Mouse (Mus musculus) adrenal gland, postnatal 14 days (tissue): ENCODE measurements around the gene Gm43517. TPM values are rescaled to one million over a fixed set of nuclear protein-coding genes. Genes with fewer than 3 reads are reported as not detected.

Experiments used
- DNase-seq: peaks from one replicate; pipeline ENCODE4 v3.0.0; 2021; ENCODE audit warnings: mixed read lengths
- long read RNA-seq, 2 experiments: library from polyadenylated mRNA; stranded (forward); transcript quantifications; one replicate each; pipeline ENCODE4 v2.0.0; 2021
- total RNA-seq: library from RNA; stranded (reverse); gene quantifications from 2 replicates; pipeline ENCODE4 v1.2.3, GENCODE M21; 2021

Gm43517 gene
- total RNA-seq, result not detected in 2 replicates
- long read RNA-seq, experiment 1, result 0 reads
- long read RNA-seq, experiment 2, result 0 reads

DNA sequence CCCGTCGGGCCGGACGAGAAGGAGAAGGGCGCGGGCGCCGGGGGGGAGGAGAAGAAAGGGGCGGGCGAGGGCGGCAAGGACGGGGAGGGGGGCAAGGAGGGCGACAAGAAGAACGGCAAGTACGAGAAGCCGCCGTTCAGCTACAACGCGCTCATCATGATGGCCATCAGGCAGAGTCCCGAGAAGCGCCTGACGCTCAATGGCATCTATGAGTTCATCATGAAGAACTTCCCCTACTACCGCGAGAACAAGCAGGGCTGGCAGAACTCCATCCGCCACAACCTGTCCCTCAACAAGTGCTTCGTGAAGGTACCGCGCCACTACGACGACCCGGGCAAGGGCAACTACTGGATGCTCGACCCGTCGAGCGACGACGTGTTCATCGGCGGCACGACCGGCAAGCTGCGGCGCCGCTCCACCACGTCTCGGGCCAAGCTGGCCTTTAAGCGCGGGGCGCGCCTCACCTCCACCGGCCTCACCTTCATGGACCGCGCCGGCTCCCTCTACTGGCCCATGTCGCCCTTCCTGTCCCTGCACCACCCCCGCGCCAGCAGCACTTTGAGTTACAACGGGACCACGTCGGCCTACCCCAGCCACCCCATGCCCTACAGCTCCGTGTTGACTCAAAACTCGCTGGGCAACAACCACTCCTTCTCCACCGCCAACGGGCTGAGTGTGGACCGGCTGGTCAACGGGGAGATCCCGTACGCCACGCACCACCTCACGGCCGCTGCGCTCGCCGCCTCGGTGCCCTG, at the start of gene Gm43517:
Gene Gm43517 (plus strand): TSS at position 299 of the 755 bp plus-strand sequence.
- no peak for DNase-seq

DNA sequence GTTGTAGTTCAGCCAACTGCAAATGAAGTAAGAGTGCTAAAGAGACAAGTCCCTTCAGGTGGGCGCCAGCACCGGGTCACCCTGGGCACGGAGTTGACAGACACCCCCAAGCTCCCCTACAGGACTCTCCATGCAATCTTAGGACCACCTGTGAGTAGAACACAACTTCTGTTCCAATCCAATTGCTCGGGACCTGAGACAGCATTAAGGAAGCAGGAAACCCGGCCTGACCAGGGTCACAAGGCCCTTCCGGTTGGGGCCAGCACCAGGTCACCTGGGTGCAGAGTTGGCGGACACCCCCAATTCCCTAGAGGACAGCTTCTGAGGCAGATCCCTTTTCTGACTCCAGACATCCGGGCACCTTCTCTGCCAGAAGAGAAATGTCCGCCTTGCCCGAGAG, 35.3 kb upstream of the Gm43517 start:
- no peak for DNase-seq

DNA sequence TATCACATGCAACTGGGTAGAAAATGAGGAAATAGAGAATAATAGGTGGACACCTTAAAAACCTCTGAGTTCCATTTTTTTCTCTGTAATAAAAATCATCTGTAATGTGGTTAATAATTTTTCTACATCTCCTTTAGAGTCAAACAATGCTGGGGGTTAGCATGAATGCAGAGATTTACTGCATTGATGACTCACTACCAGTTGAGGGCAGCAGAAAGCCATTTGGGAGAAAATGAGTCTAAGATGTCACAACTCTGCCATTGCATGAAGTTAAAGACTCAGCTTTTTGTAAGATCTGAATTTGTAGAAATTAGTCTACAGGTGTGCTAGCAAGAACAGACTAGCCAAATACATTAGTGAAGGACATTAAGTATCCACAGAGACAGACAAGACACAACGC, 16.0 kb upstream of the Gm43517 start:
- no peak for DNase-seq

DNA sequence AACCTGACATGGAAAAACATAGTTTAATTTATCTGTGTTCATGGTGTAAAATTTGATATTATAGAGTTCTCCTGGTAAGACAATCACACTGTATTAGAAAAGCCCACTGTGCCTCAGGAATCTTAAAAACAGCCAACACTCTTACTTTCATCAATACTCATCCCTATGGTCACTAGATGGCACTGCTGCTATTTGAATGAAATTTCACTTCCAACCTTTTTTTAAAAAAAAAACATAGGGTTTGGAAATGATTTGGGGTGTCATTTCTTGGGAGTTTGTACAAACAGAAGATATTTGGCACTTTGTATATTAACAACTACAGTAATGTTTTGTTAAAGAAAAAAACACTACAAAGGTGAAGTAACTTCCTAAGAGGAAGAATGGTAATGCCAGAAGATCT, 12.8 kb upstream of the Gm43517 start:
- no peak for DNase-seq

GRCm38 (mm10) chr12:49373176-49373575, 11.8 kb upstream of the Gm43517 start:
- no peak for DNase-seq

DNA sequence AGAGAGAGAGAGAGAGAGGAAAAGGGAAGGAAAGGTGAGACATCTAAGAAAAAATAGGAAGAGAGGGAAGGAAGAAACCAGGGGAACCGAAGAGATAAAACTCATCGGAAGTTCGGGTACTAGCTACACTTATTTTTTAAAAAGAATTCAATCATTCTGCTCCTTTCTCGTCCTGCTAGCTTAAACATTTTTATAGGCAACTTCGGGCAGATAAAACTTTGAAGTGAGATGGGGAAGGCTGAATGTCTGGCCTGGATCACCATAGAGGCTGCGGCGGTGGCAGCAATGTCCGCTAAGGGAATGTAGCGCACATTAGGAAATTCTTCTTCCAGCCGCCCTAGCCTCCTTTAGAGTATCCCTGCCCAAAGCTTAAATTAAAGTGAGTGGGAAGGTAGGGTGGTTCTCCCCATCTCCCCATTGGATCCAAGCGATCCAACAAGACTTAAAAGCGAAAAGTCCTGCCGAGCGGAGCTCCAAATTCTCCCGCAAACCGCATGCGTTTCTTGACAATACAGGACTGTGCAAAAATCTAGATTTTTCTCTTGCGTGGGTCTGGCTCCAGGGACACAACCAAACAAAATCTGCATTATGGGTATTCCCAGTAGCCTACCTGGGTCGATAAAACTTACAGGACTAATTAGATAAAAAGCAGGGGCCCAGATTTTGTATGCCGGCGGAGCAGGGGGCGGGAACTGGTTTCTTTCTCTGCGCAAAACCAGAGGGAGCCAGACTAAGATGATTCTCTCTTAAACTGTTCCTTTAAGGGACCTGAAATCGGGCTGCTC, 11.0 kb upstream of the Gm43517 start:
- no peak for DNase-seq

DNA sequence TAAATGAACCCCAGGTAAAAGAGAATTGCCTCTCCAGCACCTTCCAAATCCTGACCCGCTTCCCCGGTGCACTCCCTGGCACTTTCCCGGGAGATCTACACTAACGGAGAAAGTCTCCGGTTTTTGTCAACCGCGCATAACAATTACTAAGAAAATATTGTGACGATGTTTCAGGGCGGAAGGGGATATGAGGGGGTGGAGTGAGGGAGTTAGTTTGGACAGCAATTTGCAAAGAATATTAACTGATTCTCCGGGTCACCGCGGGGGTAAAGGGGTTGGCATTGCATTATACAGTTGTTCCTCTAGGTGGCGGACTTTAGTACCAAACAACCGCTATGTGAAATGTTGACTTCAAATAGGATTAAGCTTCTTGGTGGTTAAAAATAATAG, 10.4 kb upstream of the Gm43517 start:
- peak; percentile 28 for DNase-seq

DNA sequence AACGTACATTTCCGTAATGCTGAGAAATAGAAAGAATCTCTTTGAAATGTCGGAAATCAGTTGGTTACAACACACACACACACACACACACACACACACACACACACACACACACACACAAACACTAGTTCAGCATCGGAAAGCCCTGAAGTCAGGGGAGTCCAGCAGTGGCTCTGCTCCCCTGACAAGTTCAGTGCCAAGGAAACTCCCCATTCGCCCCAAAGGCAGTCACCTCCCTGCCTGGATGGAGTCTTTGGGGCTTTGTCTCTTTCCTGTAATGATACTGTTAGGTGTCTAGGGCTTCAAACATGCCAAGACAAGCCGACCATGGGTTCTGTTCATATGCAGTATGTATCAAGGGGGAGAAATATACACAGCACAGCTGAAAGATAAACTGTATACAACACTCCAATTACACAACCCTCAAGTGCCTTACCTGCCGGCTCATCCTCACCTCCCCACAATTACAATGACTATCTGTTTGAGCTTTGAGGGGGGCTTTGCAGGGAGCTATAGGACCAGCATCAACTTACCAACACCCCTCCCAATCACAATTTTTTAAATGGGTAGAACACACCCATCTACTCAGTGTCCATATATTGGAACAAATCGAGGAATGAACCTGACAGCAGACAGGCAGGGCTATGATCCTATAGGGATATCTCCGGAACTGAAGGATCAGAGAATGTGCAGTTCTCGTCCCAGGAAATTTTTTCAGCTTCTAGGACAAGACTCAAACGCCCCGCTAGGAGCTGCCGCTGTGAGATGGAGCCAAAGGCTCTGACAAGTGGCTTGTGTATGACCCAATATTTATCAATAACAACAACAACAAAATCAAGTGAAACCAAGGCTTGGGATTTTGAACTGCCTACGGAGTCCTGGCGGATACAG, 9.3 kb upstream of the Gm43517 start:
- no peak for DNase-seq

DNA sequence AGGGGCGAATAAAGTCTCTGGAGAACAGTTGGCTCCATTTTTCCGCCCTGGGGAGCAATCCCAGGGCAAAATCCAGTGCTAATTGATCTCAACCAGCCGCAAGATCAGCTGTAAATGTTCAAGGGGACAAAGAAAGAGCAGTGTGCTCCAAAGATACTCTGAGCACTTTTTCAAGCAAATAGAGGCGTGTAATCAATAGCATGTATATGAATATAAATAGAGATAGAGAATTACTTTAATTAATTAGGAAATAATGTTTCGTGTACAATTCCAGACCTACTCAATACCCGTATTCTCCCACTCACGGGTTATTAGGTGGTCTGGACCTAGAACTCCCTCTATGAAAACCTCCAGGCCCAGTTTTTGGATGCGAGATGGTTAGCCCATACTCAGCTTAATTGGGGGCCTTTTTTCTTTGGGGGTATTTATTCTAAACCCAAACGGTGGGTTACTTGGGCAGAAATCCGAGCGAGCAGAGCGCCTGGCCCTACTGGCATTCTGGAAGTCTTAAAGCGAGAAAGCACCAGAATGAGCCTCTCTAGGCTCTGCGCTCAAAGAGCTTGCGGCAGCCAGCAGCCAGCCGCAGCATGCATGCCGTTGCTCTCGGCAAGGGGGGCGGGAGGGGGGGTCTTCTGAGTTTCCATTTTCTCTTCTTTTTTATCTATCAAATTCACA, 8.5 kb upstream of the Gm43517 start:
- DNase-seq, result no peak

GRCm38 (mm10) chr12:49377281-49377970, 7.5 kb upstream of the Gm43517 start:
- no peak for DNase-seq

- DNase-seq, result no peak
Observed at GRCm38 (mm10) chr12:49378920-49379319, 6.1 kb upstream of the Gm43517 start.

GRCm38 (mm10) chr12:49379446-49379845, 5.5 kb upstream of the Gm43517 start:
- DNase-seq, result no peak

DNA sequence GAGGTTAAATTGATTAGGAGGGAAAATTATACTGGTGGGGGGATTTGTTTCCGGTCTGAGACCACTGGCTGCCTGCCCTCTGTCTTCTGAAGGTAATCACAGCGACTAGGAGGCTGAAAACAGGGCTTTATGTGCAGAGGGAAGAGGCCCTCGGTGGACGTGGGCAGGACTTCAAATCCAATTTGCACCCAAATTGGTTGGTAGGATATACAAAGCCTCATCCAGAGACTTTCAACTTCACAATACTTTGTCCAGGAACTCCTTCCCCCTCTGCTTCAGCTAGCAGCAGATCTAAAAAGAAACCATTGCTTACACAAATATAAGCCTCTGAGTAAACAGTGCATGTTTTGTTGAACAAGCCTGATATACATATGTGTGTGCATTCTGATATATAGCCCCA, 4.5 kb upstream of the Gm43517 start:
- no peak for DNase-seq

GRCm38 (mm10) chr12:49381031-49381525, 3.9 kb upstream of the Gm43517 start:
- DNase-seq, result no peak

DNA sequence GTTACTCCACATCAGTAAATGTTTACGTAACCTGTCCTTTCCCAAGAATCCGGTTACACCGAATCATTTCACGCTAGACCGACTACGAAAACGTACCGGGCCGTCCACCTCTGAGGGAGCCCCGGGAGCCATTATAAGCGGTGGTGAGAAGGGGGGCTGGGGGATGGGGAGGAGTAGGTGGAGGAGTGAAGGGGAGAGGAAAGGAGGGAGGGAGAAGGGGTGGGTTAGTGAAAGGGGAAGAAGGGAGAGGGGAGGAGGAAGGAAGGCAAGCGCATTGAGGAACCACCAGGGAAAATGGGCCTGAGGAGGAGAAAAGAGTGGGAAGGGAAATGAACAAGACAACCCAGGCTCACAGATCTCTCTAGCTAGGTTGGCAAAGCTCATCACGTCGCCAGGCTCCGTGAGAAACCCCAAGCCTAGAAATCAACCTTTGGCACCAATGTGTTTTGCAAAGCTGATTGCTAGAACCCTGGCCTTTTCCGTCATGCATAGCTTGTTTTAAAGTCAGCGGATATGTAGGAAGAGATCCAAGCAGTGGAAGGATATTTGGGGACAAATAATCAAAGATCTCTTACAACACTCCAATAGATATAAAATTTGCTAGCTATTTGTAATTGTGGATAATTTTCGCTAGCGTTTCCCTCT, 3.1 kb upstream of the Gm43517 start:
- no peak for DNase-seq

DNA sequence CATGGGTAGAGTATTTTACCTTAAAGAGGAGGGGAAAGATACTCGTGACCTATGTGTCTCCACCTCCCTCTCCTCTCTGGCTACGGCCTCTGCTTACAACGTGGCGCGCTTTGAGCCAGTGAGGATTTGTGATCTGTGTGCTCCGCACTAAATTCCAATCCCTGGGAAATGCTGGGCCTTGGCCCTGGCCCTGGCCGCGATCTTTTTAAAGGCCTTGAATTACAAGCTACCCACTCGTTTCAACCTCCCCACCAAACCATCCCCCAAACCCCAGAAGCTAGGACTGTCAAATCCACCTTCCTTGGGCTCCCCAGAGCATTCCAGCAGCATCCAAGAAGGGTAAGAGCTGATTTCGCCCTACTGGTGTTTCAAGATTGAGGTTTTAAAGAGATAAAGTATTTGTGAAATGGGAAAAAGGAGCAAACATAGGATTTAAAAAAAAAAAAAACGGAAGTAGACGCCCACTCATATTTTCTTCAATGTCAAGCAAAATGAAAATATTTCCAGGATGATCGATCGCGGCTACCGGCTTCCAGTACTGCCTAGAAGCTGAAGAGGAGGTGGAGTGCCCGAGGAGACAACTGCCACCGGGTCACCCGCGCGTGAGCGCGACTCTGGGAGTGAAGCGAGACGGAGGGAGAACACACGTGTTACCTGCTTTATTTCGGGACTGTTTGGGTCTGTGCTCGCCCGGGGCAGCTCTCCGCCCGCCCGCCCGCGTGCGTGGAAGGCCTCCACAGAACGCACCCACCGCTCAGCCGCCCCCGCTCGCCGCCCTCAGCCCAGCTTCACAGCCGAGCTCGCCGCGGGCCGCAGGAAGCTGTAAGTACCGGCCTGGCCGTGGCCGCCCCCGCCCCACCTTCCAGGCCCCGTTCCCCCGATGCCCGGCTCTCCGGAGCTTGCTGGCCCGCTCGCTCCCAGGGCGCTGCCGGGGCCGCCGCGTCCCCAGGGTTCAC, 2.1 kb upstream of the Gm43517 start, which contains the start of gene Foxg1:
Gene Foxg1 (plus strand): TSS at position 96 of the 956 bp plus-strand sequence.
- DNase-seq, result no peak

DNA sequence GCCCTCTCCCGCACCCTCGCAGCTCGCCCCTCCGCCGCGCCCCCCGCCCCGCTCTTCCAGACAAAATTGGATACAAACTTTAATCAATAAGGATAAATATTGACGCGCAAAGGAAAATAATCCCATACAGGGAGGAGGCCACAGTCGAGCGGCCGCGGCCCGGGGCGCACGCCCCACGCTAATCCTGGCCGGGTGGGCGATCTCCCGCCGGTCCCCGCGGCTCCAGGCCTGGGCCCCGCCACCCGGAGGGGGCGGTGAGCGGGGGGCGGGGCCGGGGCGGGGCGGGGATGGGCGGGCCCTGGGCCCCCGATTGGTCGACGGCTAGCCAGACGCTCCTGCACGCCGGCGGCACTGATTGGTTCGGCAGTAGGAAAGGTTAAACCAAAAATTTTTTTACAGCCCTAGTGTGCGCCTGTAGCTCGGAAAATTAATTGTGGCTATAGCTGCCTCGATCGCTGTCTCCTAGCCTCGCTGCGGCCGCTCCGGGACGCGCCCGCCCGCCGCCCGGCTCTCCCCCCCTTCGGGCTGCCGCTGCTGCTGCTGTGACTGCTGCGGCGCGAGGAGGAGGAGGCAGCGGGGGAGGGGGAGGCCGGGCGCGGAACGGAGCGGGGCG, 1.3 kb upstream of the Gm43517 start:
- DNase-seq, result peak; percentile 13

- peak; percentile 6 for DNase-seq
Observed at GRCm38 (mm10) chr12:49384295-49384875, 589 bp upstream of the Gm43517 start.

DNA sequence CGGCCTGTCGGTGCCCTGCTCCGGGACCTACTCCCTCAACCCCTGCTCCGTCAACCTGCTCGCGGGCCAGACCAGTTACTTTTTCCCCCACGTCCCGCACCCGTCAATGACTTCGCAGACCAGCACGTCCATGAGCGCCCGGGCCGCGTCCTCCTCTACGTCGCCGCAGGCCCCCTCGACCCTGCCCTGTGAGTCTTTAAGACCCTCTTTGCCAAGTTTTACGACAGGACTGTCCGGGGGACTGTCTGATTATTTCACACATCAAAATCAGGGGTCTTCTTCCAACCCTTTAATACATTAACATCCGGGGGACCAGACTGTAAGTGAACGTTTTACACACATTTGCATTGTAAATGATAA, 637 bp downstream of the Gm43517 start:
- DNase-seq, result no peak
